Mouse (Mus musculus) G1E (cell line): ENCODE results near the gene Acsl1.

Source experiments
- CTCF ChIP-seq: IDR thresholded peaks from 2 replicates; pipeline ENCODE4 v1.5.1; 2012; ENCODE audit warnings: low read depth, low read length, inconsistent platforms, mixed read lengths
- GATA1 ChIP-seq: IDR thresholded peaks from 2 replicates; pipeline ENCODE4 v1.6.1; 2012; ENCODE audit warnings: borderline replicate concordance, low read length, inconsistent platforms, mixed read lengths
- GATA2 ChIP-seq: IDR thresholded peaks from 2 replicates; pipeline ENCODE4 v1.6.1; 2012; ENCODE audit warnings: low read depth, low read length, inconsistent platforms, borderline replicate concordance

DNA sequence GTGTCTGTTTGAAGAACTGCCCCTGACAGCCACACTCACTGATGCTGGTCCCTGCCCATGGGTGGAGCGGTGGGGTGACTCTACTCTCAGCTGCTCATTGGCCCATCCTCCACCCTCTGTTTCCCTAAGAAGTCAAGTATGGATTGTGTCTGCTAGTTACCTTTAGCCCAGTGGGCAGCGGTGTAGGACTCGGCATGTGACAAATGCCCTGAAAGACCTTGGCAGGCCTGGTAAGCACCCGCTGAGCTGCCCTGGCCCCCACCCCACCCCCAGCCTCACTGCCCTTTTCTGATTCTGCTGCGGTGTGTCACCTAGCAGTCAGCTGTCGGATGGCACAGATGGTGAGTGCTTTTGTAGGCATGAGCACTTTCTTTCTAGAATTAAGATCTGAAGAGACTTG, 20.0 kb downstream of the Acsl1 start:
- TF ChIP-seq GATA1 (no peak), CTCF (no peak), GATA2 (no peak)
